Mouse (Mus musculus) thymus, adult 2 months (tissue): ENCODE measurements around the gene Tbxas1.

Source experiments
- CTCF ChIP-seq: fragments of 200-500 bp; IDR thresholded peaks from 2 replicates; pipeline ENCODE4 v1.5.1; 2012; ENCODE audit warnings: mild to moderate bottlenecking, control low read depth, low read length, moderate library complexity, borderline replicate concordance; ENCODE audit not compliant: control insufficient read depth, poor library complexity, insufficient read depth; ENCODE audit errors: extremely low read depth
- POLR2A ChIP-seq: fragments of 200-500 bp; IDR thresholded peaks from 2 replicates; pipeline ENCODE4 v1.6.1; 2012; ENCODE audit warnings: mild to moderate bottlenecking, low read length, control low read depth, moderate library complexity; ENCODE audit not compliant: control insufficient read depth, poor library complexity, insufficient read depth; ENCODE audit errors: extremely low read depth

GRCm38 (mm10) chr6:38936009-38936408 is 60.8 kb downstream of the Tbxas1 start:
- TF ChIP-seq CTCF (no peak), POLR2A (no peak)
